Mouse (Mus musculus) spleen, postnatal 36 days (tissue): ENCODE measurements around the gene Sstr4.
A peak's percentile ranks its signal among the peaks of the same experiment; 100 is the strongest.

ENCODE experiments used
- DNase-seq, 2 experiments: peaks; one replicate each; pipeline ENCODE4 v3.0.0; 2022; ENCODE audit warnings: low spot score in 2 of 2, mixed read lengths in 1 of 2

Sstr4 gene

DNA sequence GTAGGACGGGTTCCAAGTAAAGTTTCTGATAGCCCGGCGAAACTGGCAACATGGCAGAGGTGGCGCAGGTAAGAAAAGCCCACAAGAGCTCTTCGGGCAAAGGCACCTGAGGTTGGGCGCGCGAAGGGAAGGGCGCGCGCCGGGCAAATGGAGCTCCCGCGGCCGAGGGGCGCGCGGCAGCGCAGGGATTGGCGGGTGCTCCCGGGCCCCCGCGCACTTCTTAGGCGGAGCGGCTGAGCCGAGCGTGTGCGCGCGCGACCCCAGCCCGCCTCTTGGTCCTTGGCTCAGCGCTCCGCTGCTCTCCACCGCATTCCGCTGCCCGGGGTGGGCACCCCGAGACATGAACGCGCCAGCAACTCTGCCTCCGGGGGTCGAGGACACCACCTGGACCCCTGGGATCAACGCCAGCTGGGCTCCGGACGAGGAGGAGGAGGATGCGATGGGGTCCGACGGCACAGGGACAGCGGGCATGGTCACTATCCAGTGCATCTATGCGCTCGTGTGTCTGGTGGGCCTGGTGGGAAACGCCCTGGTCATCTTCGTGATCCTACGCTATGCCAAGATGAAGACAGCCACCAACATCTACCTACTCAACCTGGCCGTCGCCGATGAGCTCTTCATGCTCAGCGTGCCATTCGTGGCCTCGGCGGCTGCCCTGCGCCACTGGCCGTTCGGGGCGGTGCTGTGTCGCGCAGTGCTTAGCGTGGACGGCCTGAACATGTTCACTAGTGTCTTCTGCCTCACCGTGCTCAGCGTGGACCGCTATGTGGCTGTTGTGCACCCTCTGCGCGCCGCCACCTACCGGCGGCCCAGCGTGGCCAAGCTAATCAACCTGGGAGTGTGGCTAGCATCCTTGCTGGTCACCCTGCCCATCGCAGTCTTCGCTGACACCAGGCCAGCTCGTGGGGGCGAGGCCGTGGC lies at the start of gene Sstr4:
Gene Sstr4, plus strand, starts transcription at position 214 of the 921 bp plus-strand sequence.
- peak; percentile 43 to 49 for DNase-seq

DNA sequence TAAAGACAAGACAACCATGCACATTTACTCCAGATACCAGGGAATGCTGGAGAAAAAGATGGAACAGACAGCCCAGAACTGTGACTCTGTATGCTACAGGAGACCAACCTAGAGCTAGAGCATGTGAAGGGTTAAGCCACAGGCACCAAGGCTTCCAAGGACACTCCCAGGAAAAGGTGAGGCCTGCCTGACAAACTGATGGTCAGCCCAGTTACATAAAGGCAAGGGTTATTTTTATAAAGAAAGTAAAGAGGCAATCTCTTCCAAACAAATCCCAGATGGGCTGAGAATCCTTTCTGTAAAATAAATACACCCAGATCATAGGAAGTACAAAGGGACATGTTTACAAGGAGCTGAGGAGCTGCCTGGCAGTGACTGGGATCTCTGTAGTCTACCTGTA lies 49.8 kb upstream of the Sstr4 start:
- no peak for DNase-seq

DNA sequence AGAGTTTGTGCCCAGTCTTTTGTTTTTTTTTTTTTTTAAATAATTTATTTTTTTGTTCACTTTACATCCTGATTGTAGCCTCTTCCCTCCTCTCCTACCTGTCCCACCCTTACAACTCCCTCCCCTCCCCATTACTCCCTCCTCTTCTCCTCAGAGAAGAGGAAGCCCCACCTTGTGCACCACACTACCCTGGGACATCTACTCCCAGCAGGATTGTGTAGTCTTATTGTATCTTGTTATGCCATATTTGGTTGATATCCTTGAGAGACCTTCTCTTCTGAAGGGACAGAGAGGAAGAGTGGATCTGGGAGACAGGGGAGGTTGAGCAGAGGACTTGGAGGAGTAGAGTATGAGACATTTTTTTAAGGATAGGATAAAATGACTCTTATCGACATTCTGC lies 48.2 kb upstream of the Sstr4 start:
- no peak for DNase-seq

DNA sequence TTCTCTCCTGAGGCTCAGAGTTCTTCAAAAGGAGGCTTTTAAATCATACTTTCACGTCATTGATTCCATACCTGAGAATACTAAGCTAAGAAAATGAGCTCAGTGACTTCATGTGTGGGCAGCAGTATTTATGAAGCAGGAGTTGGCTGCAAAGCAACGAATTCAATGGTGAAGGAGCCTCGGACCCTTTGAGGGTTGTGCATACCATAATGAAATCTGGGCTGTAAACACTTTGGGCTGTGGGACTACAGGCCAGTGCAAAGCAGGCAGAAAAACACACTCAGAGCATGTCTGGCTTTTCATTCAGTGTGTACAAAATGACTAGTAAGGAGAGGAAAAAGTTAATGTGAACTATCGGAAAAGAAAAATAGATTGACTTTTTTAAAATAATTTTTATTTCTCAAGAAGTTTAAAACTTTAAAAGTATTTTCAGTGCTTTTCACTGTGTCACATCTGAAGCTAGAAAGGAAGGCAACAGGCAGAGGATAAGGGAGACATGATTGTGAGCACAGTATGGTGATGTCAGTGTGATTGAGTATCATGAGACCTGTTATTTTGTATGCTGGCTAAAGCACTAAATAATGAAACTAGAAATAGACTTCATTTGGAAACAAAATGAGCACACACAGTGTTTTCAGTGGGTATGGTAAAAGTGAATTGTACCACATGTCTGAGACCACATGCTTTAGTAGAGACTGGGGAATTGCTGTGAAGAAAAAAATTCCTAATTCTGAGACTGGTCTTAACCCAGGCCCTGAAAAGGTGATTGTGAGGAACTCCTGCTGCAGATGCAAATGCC lies 45.4 kb upstream of the Sstr4 start:
- no peak for DNase-seq

DNA sequence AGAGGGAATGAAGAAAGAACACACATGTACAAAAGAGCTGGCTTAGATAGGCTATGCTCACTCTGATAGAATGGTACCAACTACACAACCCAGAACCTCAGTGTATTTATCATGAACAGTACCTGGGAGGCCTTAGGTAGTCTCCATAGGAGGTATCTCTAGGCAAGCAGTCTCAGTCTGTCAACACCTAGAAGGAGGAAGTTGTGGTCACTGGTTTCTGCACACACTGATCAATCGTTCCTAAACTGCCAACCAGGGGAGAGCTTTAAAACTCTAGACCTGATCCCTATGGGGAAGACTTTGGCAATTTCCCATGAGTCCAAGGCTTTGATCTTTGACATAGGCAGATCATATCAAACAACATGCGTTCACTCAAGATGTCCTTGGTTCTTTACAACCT lies 44.7 kb upstream of the Sstr4 start:
- DNase-seq = no peak

DNA sequence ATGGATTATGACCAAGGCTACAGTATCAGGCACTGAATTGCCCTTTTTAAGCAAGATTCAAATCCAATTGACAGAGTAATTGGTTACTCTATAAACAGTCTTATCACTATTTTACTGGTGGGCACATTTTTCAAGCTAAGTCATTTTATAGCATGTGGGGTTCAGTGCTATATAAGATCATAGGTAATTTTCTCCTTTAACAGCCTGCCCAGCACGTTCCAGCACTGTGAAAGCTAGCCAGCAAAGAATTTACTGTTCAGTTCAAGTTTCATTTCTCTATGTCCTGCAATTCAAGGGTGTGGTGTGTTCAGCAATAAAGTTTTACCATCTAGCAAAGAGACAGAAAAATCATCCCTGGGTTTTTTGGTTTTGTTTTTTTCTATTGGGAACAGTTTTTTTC lies 42.5 kb upstream of the Sstr4 start:
- no peak for DNase-seq

DNA sequence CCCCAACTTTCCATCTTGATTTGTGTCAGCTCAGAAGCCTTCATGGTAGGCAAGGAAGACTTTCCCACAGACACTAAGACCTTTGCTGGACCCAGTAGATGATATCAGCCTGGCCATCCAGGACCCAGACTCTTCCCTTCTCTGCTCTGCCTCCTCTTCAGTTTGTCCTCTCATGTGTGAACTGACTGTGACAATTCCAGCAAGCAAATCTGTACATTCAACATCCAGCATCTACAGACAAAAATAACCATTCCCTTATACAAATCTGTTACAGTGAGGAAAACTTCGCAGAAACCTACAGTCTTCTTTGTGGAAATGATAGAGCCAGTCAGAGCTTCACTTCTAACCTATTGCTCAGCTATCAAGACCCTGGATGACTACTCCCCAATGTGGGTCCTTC lies 38.0 kb upstream of the Sstr4 start:
- no peak for DNase-seq

DNA sequence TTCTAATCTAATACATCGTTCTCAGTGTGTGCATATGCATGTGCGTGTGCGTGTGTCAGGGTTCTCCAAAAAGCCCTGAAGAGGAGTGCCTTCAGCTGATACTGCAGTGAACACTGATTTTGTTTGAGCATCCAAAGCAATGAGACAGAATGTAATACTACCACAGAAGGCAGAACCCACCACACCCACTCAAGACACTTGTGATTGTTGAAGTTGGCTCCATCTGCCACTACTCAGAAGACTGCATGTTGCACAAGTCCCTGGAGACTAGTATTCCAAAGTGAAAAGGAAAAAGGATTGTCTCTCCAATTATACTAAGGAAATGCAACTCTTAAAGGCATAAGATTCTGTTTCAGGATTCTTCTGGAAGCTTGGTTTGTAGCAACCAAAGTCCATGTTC lies 30.6 kb upstream of the Sstr4 start:
- DNase-seq = no peak

DNA sequence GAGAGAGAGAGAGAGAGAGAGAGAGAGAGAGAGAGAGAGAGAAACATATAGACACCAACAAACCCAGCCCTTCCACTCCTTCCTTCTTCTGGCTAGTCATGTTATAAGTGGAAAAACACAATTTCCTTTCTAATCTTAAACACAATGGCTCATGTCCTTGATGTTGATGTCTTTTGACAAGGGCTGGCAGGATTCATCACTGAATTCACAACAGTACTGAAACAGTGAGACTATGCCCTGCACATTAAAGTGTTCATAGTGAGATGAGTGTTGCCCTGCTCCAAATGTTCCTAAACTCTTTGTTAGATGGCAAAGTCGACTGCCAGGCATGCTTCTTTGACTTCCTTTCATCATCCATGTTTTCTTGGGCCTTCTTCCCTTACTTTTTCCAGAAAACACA lies 29.9 kb upstream of the Sstr4 start:
- DNase-seq = no peak

DNA sequence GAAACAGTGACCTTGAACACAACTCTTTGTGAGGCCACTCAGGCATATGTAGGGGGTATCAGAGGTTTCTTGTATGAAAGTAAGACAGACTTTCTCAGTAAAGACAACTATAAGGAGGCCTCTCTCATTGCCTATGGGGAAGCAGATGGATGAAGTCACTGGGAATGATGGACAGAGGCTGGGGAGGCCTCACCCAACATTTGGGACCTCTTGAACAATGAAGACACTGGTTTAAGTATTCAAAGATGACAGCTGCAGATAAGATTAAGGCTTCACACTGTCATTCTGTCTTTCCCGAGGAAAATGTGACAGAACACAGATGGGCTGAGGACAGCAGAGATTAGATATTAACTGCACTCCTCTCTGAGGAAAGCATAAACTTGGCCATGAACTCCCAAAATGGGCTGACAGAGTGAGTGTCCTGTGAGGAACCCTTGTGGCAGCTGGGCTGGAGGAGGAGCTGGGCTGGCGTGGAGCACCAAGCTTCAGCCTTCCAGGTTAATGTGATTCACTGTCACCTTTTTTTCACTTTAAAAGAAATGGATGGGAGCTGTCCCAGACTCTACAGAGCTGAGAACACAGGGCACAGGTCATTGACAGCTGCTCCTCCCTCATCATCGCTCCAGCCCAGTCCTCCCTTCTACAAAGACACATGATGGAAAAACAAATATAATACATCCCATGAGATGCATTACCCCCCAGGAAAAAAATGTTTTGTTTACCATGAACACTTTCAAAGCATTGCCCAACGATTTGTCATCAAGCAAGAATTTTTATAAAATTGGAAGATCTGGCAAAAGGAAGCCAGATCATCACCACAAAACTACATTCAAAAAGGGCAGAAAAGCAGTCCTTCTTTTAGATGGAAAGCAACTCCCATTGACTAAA lies 23.2 kb upstream of the Sstr4 start:
- no peak for DNase-seq

DNA sequence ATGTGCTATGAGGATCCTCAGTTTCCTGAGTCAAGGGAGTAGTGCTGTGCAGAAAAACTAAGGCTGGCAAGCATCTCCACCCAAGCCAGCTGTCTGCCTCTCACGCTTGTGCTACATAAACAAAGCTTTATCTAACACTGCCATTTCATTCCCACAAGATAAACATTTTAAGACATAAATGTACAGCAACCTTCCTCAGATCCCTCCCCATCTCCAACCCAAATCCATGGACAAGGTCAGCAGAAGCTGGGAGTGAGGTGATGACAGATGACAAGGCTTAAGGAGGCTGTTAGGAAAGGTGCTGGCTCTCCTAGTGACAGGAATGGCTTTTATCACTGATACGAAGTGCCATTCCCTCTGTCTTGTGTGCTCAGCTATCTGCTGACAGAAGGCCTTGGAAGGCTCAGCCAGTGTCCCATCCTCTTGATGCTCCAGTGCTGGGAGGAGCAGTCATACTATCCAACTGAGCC lies 21.5 kb upstream of the Sstr4 start:
- no peak for DNase-seq

DNA sequence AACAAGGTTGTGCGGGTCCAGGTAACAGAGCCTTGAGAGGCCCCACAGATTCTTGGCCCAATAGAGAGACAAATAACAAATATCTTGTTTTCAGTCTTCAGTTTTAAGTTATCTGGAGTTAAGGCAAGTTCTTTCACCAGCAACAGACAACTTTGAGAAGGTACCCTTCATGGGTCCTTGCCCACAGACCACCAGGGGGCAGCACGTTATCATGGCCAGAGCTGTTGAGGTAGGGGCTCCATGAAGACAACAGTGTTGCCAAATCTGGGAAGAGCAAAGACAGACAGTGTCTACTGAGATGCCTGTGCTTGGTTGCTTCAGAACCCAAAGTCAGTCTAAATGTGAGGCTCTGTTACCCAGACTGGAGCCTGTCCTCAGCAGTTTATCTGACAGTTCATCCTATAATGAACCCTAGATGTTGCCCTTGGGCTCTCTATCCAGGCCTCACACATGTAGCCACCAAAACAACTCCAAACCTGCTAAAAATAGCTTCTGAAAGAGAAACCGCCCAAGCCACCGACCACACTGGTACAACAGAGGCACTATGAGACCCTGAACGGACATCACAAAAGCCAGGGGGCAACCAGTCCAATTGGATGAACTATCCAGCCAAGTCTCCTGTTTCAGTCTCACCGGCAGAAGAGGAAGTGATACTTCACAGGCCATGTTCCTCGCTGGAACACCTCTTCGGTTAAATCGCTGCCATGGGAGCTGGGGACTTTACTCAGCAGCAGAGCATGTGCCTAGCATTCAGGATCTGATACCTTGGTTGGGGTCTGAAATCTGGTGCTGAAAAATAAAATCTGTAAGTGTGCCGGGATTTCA lies 19.6 kb upstream of the Sstr4 start:
- peak; percentile 56 to 64 for DNase-seq

DNA sequence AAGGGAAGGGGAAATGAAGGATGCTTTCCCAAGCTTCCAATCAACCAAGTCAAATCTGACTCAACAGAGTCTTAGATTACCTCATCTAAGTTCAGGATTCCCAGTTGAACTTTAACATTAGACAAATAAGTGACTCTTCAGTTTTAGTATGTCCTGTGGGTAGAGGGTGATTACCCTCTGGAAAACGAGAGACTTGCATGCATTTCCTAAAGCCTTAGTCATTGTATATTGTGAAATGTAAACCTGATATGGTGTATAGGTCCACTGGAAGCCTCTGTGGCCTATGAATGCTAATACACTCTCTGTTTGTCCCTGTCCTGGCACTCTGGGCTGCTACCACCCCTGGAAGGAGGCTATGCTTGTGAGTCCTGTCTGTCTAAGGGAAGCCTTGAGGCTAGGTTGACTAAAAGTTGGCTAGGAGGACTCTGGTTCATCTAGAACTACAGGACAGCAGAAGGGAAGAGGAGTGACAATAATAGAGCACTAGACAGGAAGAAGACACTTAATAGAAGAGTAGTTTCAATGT lies 16.3 kb upstream of the Sstr4 start:
- no peak for DNase-seq

DNA sequence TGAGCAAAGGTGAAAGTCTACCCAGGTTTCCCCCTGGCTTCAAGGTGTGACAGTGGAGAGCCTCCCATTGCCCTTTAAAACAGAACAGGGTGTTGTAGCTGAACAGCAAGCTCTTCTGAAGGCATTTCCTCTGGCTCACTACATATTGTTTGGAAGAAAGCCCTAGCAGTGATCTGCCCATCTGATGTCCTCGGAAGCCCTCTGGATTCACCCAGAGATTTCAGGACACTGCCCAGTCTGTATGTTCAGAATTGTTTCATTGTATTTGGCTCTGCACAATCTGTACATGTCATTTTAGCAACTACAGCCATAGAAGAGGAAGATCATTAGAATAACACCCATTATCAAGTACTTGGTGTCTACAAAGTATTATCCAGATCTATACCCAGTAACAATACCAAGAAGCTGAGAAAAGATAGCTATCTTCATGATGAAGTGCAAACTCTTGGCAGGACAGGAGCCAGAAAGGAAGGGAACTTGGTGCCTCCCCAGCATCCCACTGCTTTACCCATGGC lies 15.2 kb upstream of the Sstr4 start:
- DNase-seq = no peak

DNA sequence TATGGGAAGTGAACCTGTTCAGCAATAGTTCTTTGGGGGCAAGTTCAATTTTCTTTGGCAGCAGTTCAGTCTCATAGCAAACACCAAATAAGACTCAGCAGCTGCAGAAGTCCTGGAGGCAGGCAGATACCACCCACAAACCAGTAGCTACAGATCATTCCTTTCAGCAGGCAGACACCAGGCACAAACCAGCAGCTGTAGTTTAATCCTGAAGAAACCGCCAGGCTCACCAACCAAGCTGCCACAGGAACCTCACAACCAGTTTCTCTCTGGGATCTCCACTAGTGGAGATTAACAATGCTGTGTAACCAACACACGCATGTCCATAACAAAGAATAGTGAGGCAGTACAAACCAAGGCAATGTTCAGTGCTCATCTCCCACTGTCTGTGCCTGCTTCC lies 14.1 kb upstream of the Sstr4 start:
- DNase-seq = no peak

DNA sequence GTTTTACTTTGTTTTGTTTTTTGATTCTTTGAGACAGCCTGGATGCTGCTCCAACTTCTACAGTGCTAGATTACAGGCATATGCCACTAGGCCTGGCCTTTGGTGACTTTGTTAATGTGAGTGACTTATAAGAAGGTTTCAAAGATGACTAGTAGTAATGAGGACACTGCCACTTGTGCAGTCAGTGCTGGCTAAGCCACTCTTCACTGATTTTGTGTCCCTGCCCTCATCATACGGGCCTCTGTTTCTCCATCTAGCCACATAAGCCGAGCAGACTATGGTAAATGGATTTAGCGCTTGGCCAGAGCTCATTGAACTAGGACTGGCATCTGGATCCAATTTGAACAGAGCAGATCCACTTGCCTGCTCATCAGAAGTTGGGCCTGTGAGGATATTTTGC lies 8.7 kb upstream of the Sstr4 start:
- DNase-seq = no peak

DNA sequence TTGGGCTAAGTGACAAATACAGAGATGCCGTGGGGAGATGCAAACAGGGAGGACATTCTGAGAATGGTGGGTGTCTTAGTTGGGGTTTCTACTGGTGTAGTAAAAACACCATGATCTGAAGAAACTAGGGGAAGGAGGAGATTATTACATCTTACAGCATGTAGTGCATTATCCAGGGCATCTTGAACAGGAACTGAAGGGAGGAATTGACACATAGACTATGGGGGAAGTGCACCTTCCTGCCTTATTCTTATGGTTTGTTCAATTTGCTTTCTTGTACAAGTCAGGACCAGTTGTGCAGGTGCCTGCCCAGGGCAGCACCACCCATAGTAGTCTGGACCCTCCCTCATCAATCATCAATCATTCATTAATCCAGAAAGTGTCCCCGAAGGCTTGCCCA lies 8.2 kb upstream of the Sstr4 start:
- no peak for DNase-seq

DNA sequence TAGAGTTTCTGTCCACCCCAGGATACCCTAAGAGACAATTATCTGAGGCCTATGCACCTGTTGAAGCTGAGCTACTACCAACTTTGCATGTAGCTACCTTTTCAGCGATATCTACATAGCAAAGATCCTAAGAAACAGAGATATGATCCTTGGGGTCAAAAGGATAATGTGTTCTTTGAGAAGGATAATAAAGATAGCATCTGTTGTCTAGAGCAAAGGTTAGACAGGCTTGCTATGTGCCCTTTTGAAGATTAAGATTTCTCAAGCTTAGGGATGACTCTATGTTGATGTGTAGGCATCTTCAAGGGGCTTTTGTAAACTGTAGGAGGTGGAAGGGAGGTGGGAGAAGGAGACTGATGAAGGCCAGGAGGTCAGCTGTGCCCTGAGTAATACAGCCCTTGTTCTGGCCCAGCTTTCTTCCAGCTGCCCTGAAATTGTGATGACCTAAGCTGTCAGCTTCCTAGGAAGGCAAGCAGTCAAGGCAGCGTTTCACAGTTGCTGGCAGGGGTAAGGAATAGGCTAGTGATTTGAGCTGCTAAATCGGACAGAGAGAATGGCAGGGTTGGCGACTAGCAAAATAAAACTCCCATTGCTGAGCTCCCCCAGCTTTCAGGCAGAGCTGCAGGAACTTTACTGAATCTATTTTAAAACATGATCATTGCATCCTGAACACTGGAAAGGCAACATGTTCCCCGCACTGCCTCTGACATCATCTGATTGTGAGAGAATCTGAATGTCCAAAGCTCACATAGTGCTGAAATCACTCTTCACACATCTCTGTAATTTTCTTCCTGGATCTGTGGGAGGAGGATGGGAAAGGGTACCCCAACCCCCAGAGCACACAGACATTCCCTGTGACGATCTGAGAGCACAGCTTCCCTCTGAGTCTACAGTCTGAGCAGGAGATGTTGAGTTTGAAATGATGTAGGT lies 7.2 kb upstream of the Sstr4 start:
- DNase-seq = no peak

DNA sequence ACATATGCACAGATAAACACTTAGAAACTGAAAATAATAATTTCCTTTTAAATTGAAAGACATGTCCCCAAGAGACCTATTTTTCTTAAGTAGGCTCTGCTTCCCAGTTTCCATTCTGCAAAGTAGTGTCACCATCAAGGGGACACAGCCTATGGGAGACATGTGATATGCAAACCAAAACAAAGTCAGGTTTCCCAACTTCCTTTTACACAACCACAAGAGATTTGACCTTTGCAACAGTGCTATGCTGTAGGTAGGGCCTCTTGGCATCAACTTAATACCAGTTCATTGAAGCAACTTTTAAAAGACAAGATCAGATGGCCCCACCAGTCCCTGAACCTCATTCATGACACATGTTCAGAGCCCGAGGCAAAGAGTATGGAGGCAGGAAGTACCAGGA lies 2.0 kb upstream of the Sstr4 start:
- peak in 1 of 2 experiments; percentile 9 for DNase-seq
